Mouse (Mus musculus) skeletal muscle tissue, adult 2 months (tissue): ENCODE results near the gene Gm49630.
"Not testable (repeated sequence)": the region's sequence is repeated elsewhere in the genome, so short reads cannot be mapped to it uniquely, and the experiment has no call there.

ENCODE experiments used
- DNase-seq: peaks from one replicate; pipeline ENCODE4 v3.0.0-alpha.2; 2012; ENCODE audit warnings: low read depth, low spot score

Gene Gm49630

GRCm38 (mm10) chr17:7371879-7372278, at the start of gene Gm49630:
Gene Gm49630, minus strand, starts transcription at chr17:7371979.
- DNase-seq = not testable (repeated sequence)

- not testable (repeated sequence) for DNase-seq
These were observed 48.6 kb upstream of the Gm49630 start for GRCm38 (mm10) chr17:7420191-7420973.

GRCm38 (mm10) chr17:7414601-7415310, 43.0 kb upstream of the Gm49630 start:
- DNase-seq = not testable (repeated sequence)

- DNase-seq = not testable (repeated sequence)
These were observed 41.6 kb upstream of the Gm49630 start for GRCm38 (mm10) chr17:7413336-7413735.

- not testable (repeated sequence) for DNase-seq
These were observed 28.0 kb upstream of the Gm49630 start for GRCm38 (mm10) chr17:7399770-7400169.

- not testable (repeated sequence) for DNase-seq
These were observed 26.5 kb upstream of the Gm49630 start for GRCm38 (mm10) chr17:7398198-7398847.

- DNase-seq = not testable (repeated sequence)
These were observed 25.3 kb upstream of the Gm49630 start for GRCm38 (mm10) chr17:7397079-7397478.

- not testable (repeated sequence) for DNase-seq
These were observed 24.5 kb upstream of the Gm49630 start for GRCm38 (mm10) chr17:7396288-7396687.

- not testable (repeated sequence) for DNase-seq
These were observed 23.9 kb upstream of the Gm49630 start for GRCm38 (mm10) chr17:7395671-7396070.

- not testable (repeated sequence) for DNase-seq
These were observed 23.3 kb upstream of the Gm49630 start for GRCm38 (mm10) chr17:7395116-7395515.

- not testable (repeated sequence) for DNase-seq
These were observed 18.1 kb upstream of the Gm49630 start for GRCm38 (mm10) chr17:7389898-7390297.

GRCm38 (mm10) chr17:7388958-7389356, 17.2 kb upstream of the Gm49630 start:
- DNase-seq = not testable (repeated sequence)

- not testable (repeated sequence) for DNase-seq
These were observed 16.7 kb upstream of the Gm49630 start for GRCm38 (mm10) chr17:7388341-7388957.

GRCm38 (mm10) chr17:7386016-7386415, 14.2 kb upstream of the Gm49630 start:
- DNase-seq = not testable (repeated sequence)

- DNase-seq = not testable (repeated sequence)
These were observed 13.6 kb upstream of the Gm49630 start, which contains the start of gene Unc93a2 for GRCm38 (mm10) chr17:7385364-7385763. Gene Unc93a2, minus strand, starts transcription at chr17:7385464.

- not testable (repeated sequence) for DNase-seq
These were observed 11.7 kb upstream of the Gm49630 start for GRCm38 (mm10) chr17:7383167-7384143.

GRCm38 (mm10) chr17:7382711-7383110, 10.9 kb upstream of the Gm49630 start:
- not testable (repeated sequence) for DNase-seq

- DNase-seq = not testable (repeated sequence)
These were observed 6.1 kb upstream of the Gm49630 start for GRCm38 (mm10) chr17:7377907-7378306.

- not testable (repeated sequence) for DNase-seq
These were observed 5.3 kb upstream of the Gm49630 start for GRCm38 (mm10) chr17:7376951-7377700.
